Mouse (Mus musculus) heart, embryonic 13.5 days (tissue): ENCODE measurements around the gene Rpl9-ps1. TPM values are rescaled to one million over a fixed set of nuclear protein-coding genes. Genes with fewer than 3 reads are reported as not detected.

Experiments
- ATAC-seq: fragments of 200-750 bp; cut with Nextera tagmentation; 2 replicates; pipeline ENCODE4 v1.8.0; 2017; ENCODE audit warnings: moderate TSS enrichment; ENCODE audit not compliant: insufficient number of reproducible peaks, low FRiP score, low TSS enrichment; ENCODE audit errors: extremely low read depth
- H3K27ac ChIP-seq: fragments of 300-500 bp; sonication (generic); replicated peaks from 2 replicates; pipeline ENCODE4 v1.5.1; 2015; ENCODE audit warnings: moderate library complexity, mild to moderate bottlenecking, inconsistent platforms
- H3K27me3 ChIP-seq: fragments of 300-500 bp; sonication (generic); replicated peaks from 2 replicates; pipeline ENCODE4 v1.6.1; 2015; ENCODE audit warnings: mild to moderate bottlenecking, inconsistent platforms
- H3K36me3 ChIP-seq: fragments of 300-500 bp; sonication (generic); 2 replicates; pipeline ENCODE4 v1.6.1; 2015; ENCODE audit warnings: mild to moderate bottlenecking, inconsistent platforms
- H3K4me1 ChIP-seq: fragments of 300-500 bp; sonication (generic); 2 replicates; pipeline ENCODE4 v1.6.1; 2015; ENCODE audit warnings: inconsistent platforms
- H3K4me2 ChIP-seq: fragments of 300-500 bp; sonication (generic); 2 replicates; pipeline ENCODE4 v1.6.1; 2015; ENCODE audit warnings: inconsistent platforms, mild to moderate bottlenecking, moderate library complexity
- H3K4me3 ChIP-seq: fragments of 300-500 bp; sonication (generic); 2 replicates; pipeline ENCODE4 v1.5.1; 2015; ENCODE audit warnings: moderate library complexity, mild to moderate bottlenecking, inconsistent platforms
- H3K9ac ChIP-seq: fragments of 300-500 bp; sonication (generic); 2 replicates; pipeline ENCODE4 v1.6.1; 2015; ENCODE audit warnings: inconsistent platforms, mild to moderate bottlenecking, moderate library complexity
- H3K9me3 ChIP-seq: fragments of 300-500 bp; sonication (generic); 2 replicates; pipeline ENCODE4 v1.6.1; 2016; ENCODE audit warnings: inconsistent platforms
- WGBS: fragments of 180-500 bp; shearing (Covaris S2); methylation state at CpG from one replicate; pipeline ENCODE4 v1.1.7; 2015; ENCODE audit warnings: mixed read lengths; 5-methylcytosine and 5-hydroxymethylcytosine counted together
- polyA plus RNA-seq: library from polyadenylated mRNA; unstranded; fragments of >200 nt; fragmentation: Nextera tagmentation; extraction: Ambion mirVana; gene quantifications from 2 replicates; pipeline ENCODE4 v1.2.1, GENCODE M21; 2015

Rpl9-ps1 gene
- polyA plus RNA-seq, 1 experiment from 2014 or later: not detected

DNA sequence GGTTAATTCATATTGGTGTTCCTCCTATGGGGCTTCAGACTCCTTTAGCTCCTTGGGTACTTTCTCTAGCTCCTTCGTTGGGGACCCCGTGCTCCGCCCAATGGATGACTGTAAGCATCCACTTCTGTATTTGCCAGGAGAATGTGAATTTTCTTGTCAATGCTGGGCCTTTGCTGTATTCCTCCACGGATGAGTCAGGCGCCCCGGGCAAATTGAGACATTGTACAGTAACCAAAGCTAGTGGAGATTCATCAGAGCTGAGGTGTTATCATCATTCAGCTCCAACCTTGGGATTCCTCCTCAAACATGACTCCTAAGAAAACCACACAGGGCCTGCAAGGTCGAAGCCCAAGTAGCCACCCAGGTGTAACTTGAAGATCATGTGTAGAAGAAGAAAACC is 47.6 kb downstream of the Rpl9-ps1 start:
- Histone ChIP-seq H3K4me2 (no peak overlapping the region), H3K27me3 (no peaks in the 10 kb centered on the region), H3K27ac (no peak overlapping the region), H3K9ac (no peak overlapping the region), H3K9me3 (no peaks in the 10 kb centered on the region), H3K4me3 (no peak overlapping the region), H3K4me1 (no peaks in the 10 kb centered on the region), H3K36me3 (no peaks in the 10 kb centered on the region)
- WGBS: 83% methylated on average over 7 of the region's 7 CpGs
- ATAC-seq: no peak

DNA sequence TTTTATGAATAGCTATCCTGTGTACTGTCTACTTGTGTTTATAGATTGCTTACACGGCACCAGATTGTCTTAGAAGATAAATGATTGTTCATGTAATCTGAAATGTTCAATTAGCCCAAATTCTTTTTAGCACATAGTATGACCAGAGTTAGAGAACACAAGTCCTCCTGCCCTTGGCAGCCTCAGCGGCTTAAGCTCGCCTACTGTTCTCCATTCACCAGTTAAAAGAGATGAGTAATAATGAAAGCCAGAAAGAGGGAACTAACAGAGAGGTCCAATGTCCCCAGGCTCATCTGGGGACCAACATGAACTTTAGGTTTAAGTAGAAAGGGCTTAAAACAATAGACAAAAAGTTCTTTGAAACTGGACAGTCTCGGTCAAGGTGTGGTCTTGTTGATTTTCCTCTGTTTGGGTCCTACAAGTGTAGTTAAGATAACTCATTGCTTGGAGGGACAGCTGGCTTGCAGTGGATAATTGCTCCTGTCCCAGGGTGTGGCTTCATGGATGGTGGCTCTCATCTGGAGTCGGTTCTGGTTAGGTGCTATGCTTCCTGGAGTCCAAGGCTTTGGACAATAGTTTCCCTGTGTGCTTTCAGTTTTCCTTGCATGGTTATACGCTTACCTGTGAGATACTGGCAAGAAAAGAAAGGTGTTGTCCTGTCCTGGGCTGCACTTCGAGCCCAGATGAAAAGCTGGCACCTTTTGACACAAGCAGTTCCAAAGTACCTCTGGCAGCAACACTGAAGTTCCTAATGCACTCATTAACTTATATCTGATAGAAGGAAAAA is 49.6 kb downstream of the Rpl9-ps1 start:
- Histone ChIP-seq H3K4me3 (no peak overlapping the region), H3K9ac (no peak overlapping the region), H3K27ac (no peak overlapping the region), H3K27me3 (no peaks in the 10 kb centered on the region), H3K36me3 (no peaks in the 10 kb centered on the region), H3K4me2 (no peak overlapping the region), H3K9me3 (no peaks in the 10 kb centered on the region), H3K4me1 (no peaks in the 10 kb centered on the region)
- 74% methylated on average over 7 of the region's 7 CpGs for WGBS
- ATAC-seq: no peak

Other genes with a start within 250 kb of the Rpl9-ps1 start
- gene Rasl10b, start 236.5 kb downstream of the Rpl9-ps1 start, polyA plus RNA-seq: 7.2 and 7.3 TPM in 2 replicates
- 0.11 TPM in 1 of 2 replicates, not detected in the other for gene Gas2l2, start 216.2 kb downstream of the Rpl9-ps1 start, polyA plus RNA-seq
- gene 1700020L24Rik, start 207.9 kb downstream of the Rpl9-ps1 start, polyA plus RNA-seq: 1.4 and 2.1 TPM in 2 replicates
- 2.5 and 2.7 TPM in 2 replicates for gene Mmp28, start 182.6 kb downstream of the Rpl9-ps1 start, polyA plus RNA-seq
- gene Taf15, start 172.5 kb downstream of the Rpl9-ps1 start, polyA plus RNA-seq: 9.7 and 10.5 TPM in 2 replicates
- gene Heatr9, start 123.4 kb downstream of the Rpl9-ps1 start, polyA plus RNA-seq: not detected in 2 replicates
- gene Ccl5, start 115.1 kb downstream of the Rpl9-ps1 start, polyA plus RNA-seq: 0.31 and 0.40 TPM in 2 replicates
- 2.1 and 2.7 TPM in 2 replicates for gene Ccl9, start 67.0 kb downstream of the Rpl9-ps1 start, polyA plus RNA-seq
- gene Ccl6, start 52.5 kb downstream of the Rpl9-ps1 start, polyA plus RNA-seq: 2.7 and 3.8 TPM in 2 replicates
- 0.59 and 0.80 TPM in 2 replicates for gene Ccl3, start 3.7 kb upstream of the Rpl9-ps1 start, polyA plus RNA-seq
- 1.2 and 2.1 TPM in 2 replicates for gene Ccl4, start 17.0 kb upstream of the Rpl9-ps1 start, polyA plus RNA-seq
- gene Wfdc17, start 58.4 kb upstream of the Rpl9-ps1 start, polyA plus RNA-seq: 1.1 and 2.0 TPM in 2 replicates
- 3.1 and 3.4 TPM in 2 replicates for gene Wfdc18, start 63.4 kb upstream of the Rpl9-ps1 start, polyA plus RNA-seq
- not detected in 2 replicates for gene Wfdc21, start 101.3 kb upstream of the Rpl9-ps1 start, polyA plus RNA-seq
- gene Heatr6, start 108.1 kb upstream of the Rpl9-ps1 start, polyA plus RNA-seq: 12.9 and 15.2 TPM in 2 replicates
- gene Hnf1b, start 204.4 kb upstream of the Rpl9-ps1 start, polyA plus RNA-seq: 0.31 and 1.1 TPM in 2 replicates